Mouse (Mus musculus) brain, embryonic 14.5 days (tissue): ENCODE results near the gene Slc1a1.

Experiments used
- CTCF ChIP-seq: fragments of 200-500 bp; IDR thresholded peaks from 2 replicates; pipeline ENCODE4 v1.5.1; 2012; ENCODE audit warnings: inconsistent platforms, mild to moderate bottlenecking, moderate library complexity, borderline replicate concordance; ENCODE audit not compliant: insufficient read depth, insufficient read length; ENCODE audit errors: extremely low read depth
- POLR2A ChIP-seq: fragments of 200-500 bp; IDR thresholded peaks from 2 replicates; pipeline ENCODE4 v1.6.1; 2012; ENCODE audit warnings: mild to moderate bottlenecking, inconsistent platforms, borderline replicate concordance; ENCODE audit not compliant: poor library complexity, insufficient read depth, insufficient read length, severe bottlenecking; ENCODE audit errors: extremely low read depth

GRCm38 (mm10) chr19:28827697-28828328 is 7.0 kb upstream of the Slc1a1 start:
- TF ChIP-seq POLR2A = no peak
- TF ChIP-seq CTCF = no peak
